In the genomic region with DNA sequence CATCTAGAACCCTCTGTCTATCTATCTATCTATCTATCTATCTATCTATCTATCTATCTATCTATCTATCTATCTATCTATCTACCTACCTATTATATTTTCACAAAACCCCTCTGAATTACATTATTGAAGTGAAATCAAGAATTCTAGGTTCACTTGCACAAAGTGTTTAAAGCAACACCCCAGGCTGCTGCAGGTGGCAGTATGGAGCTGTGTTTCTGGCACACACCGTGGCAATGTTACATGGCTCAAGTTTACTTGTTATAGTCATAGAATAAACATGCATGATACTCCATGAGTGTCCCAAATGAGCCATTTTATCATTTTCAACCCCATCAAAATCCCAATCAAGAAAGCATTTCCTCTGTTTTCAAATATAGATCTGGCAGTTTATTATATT, we compare ENCODE assay signal across 10 mouse cellular contexts.
A peak's percentile ranks its signal among the peaks of the same experiment; 100 is the strongest.
DNase-seq lines count a peak whose midpoint lies in the region; ATAC-seq and TF ChIP-seq lines count a peak whose summit lies in the region.
"Had no signal": no experiment of that assay in that cellular context is flagged by ENCODE, and none has a peak within 500 bp of the region (broad histone marks: within the 10 kb centered on the region; RNA-seq: fewer than 3 reads in every experiment).

No protein-coding gene starts in this region.

- no peak overlapping the region for H3K4me3 ChIP-seq in kidney, embryonic 16.5 days (ENCODE audit: low read length)
- no peak overlapping the region for H3K4me3 ChIP-seq in ES-Bruce4 (ENCODE audit: low read depth, low read length)
- H3K4me3 ChIP-seq: embryonic facial prominence, embryonic 13.5 days; limb, embryonic 13.5 days had no signal

- 63% methylated on average over 1 of the region's 1 CpGs for WGBS in kidney, embryonic 16.5 days

- no peak overlapping the region for H3K9ac ChIP-seq in kidney, embryonic 16.5 days (replicated peaks; ENCODE audit: low read length)
- no peak overlapping the region for H3K9ac ChIP-seq in ES-Bruce4 (ENCODE audit: low read depth, poor library complexity, severe bottlenecking)
- H3K9ac ChIP-seq: embryonic facial prominence, embryonic 13.5 days; limb, embryonic 13.5 days had no signal

- H3K36me3 ChIP-seq in kidney, embryonic 16.5 days (ENCODE audit: insufficient read depth, low read length), result no peaks in the 10 kb centered on the region
- no peaks in the 10 kb centered on the region for H3K36me3 ChIP-seq in ES-Bruce4 (ENCODE audit: control insufficient read depth, insufficient read depth, low read length, poor library complexity, severe bottlenecking)
- H3K36me3 ChIP-seq: embryonic facial prominence, embryonic 13.5 days; limb, embryonic 13.5 days had no signal

- no peak for TF ChIP-seq POLR2A in ES-Bruce4 (IDR thresholded peaks at IDR 0.05; ENCODE audit: insufficient read depth, low read length)

- peak; percentile 17 for TF ChIP-seq CTCF in ES-Bruce4 (IDR thresholded peaks at IDR 0.05; ENCODE audit: low read depth, low read length)

- H3K27me3 ChIP-seq in kidney, embryonic 16.5 days (ENCODE audit: insufficient read depth, low read length), result no peaks in the 10 kb centered on the region
- no peaks in the 10 kb centered on the region for H3K27me3 ChIP-seq in ES-Bruce4 (ENCODE audit: control insufficient read depth, insufficient read depth, low read length, poor library complexity, severe bottlenecking)
- H3K27me3 ChIP-seq: embryonic facial prominence, embryonic 13.5 days; limb, embryonic 13.5 days had no signal

- no peak for TF ChIP-seq EP300 in ES-Bruce4 (IDR thresholded peaks at IDR 0.05; ENCODE audit: insufficient read depth, low read depth, low read length)

- no peak overlapping the region for H3K27ac ChIP-seq in kidney, embryonic 16.5 days (ENCODE audit: low read length)
- H3K27ac ChIP-seq in ES-Bruce4 (ENCODE audit: insufficient read depth, low read length), result no peak overlapping the region
- H3K27ac ChIP-seq: embryonic facial prominence, embryonic 13.5 days; limb, embryonic 13.5 days had no signal

- no peak for ATAC-seq in kidney, embryonic 16.5 days (ENCODE audit: low FRiP score, low TSS enrichment)

- H3K4me1 ChIP-seq in kidney, embryonic 16.5 days (ENCODE audit: insufficient read depth, low read length), result no peaks in the 10 kb centered on the region
- H3K4me1 ChIP-seq in ES-Bruce4 (ENCODE audit: control insufficient read depth, insufficient read depth, low read length), result no peaks in the 10 kb centered on the region
- H3K4me1 ChIP-seq: embryonic facial prominence, embryonic 13.5 days; limb, embryonic 13.5 days had no signal

- H3K9me3 ChIP-seq in kidney, embryonic 16.5 days (ENCODE audit: low read length), result no peaks in the 10 kb centered on the region
- no peaks in the 10 kb centered on the region; the same call in 1 of the 2 replicates for H3K9me3 ChIP-seq in ES-Bruce4 (replicated peaks; ENCODE audit: control insufficient read depth, insufficient read depth, low read length, poor library complexity, severe bottlenecking)
- H3K9me3 ChIP-seq: embryonic facial prominence, embryonic 13.5 days; limb, embryonic 13.5 days had no signal

- H3K4me2 ChIP-seq in kidney, embryonic 16.5 days (replicated peaks; ENCODE audit: low read depth, low read length), result no peak overlapping the region
- H3K4me2 ChIP-seq: embryonic facial prominence, embryonic 13.5 days; limb, embryonic 13.5 days had no signal

- peak; percentile 10 to 14 for DNase-seq in adrenal gland, postnatal 36 days
- no peak for DNase-seq in adrenal gland, adult 2 months
- peak; percentile 20 for DNase-seq in kidney, adult 9 months
- peak; percentile 1 for DNase-seq in kidney, postnatal 14 days
- DNase-seq in urinary bladder, postnatal 4 days (ENCODE audit: low spot score in 2 of 2), result no peak
- DNase-seq in ovary, postnatal 10 days (ENCODE audit: low spot score), result no peak

Comparison
In these comparisons a context has a peak if more than half of its experiments do, and no peak if none do; other contexts are left out.
1. DNase-seq: peak in adrenal gland, postnatal 36 days (2 of 2), kidney, adult 9 months (single experiment) and kidney, postnatal 14 days (single experiment); none in adrenal gland, adult 2 months (single experiment), urinary bladder, postnatal 4 days (0 of 2) and ovary, postnatal 10 days (single experiment).